Mouse (Mus musculus): ENCODE measurements at regions not wholly inside any gene's neighbourhood (a gene's known extent, or its start where the extent isn't known, plus 50 kb on each side); places are given as distances from the start of the nearest gene placed in this dataset.

- TF ChIP-seq CTCF (IDR thresholded peaks at IDR 0.05; ENCODE audit: low read depth, low read length) (no peak), POLR2A (IDR thresholded peaks at IDR 0.05; ENCODE audit: insufficient read depth, low read length) (no peak)
These were observed 51.0 kb upstream of the Wnt11 start for GRCm38 (mm10) chr7:98783954-98784353.

Data from ES-Bruce4 (cell line).